Mouse (Mus musculus) lung, embryonic 16.5 days (tissue): ENCODE measurements at regions not wholly inside any gene's neighbourhood (a gene's known extent, or its start where the extent isn't known, plus 50 kb on each side); places are given as distances from the start of the nearest gene placed in this dataset.

Source experiments
- ATAC-seq: fragments of 200-750 bp; cut with Nextera tagmentation; 2 replicates; pipeline ENCODE4 v1.8.0; 2017; ENCODE audit warnings: low read depth, mild to moderate bottlenecking, moderate library complexity
- H3K27ac ChIP-seq: fragments of 300-500 bp; sonication (generic); 2 replicates; pipeline ENCODE4 v1.5.1; 2014; ENCODE audit warnings: mild to moderate bottlenecking, control low read depth, low read length
- H3K27me3 ChIP-seq: fragments of 300-500 bp; sonication (generic); 2 replicates; pipeline ENCODE4 v1.6.1; 2014; ENCODE audit warnings: low read depth, low read length, mixed read lengths; ENCODE audit not compliant: control insufficient read depth, insufficient read depth
- H3K36me3 ChIP-seq: fragments of 300-500 bp; sonication (generic); 2 replicates; pipeline ENCODE4 v1.6.1; 2014; ENCODE audit warnings: low read length; ENCODE audit not compliant: control insufficient read depth, insufficient read depth
- H3K4me1 ChIP-seq: fragments of 300-500 bp; sonication (generic); replicated peaks from 2 replicates; pipeline ENCODE4 v1.6.1; 2014; ENCODE audit warnings: low read length, mixed read lengths; ENCODE audit not compliant: control insufficient read depth, insufficient read depth
- H3K4me2 ChIP-seq: fragments of 300-500 bp; sonication (generic); 2 replicates; pipeline ENCODE4 v1.6.1; 2014; ENCODE audit warnings: low read depth, low read length, control low read depth
- H3K4me3 ChIP-seq: fragments of 300-500 bp; sonication (generic); 2 replicates; pipeline ENCODE4 v1.5.1; 2014; ENCODE audit warnings: mild to moderate bottlenecking, low read length, control low read depth
- H3K9ac ChIP-seq: fragments of 300-500 bp; sonication (generic); 2 replicates; pipeline ENCODE4 v1.6.1; 2014; ENCODE audit warnings: low read length, control low read depth
- H3K9me3 ChIP-seq: fragments of 300-500 bp; sonication (generic); 2 replicates; pipeline ENCODE4 v1.6.1; 2016; ENCODE audit warnings: low read length; ENCODE audit not compliant: control insufficient read depth
- WGBS: fragments of 180-500 bp; shearing (Covaris S2); extraction: QIAGEN DNeasy Blood & Tissue Kit; methylation state at CpG from one replicate; pipeline ENCODE4 v1.1.7; 2014; 5-methylcytosine and 5-hydroxymethylcytosine counted together

- ATAC-seq = no peak
- WGBS = 75% methylated on average over 8 of the region's 8 CpGs
- H3K27ac ChIP-seq = no peak overlapping the region
Observed at GRCm38 (mm10) chr12:16268621-16269165, 342.1 kb downstream of the Lpin1 start.

GRCm38 (mm10) chr12:16261465-16261864, 349.3 kb downstream of the Lpin1 start:
- ATAC-seq = no peak
- Histone ChIP-seq H3K36me3 (no peaks in the 10 kb centered on the region), H3K9ac (no peak overlapping the region), H3K4me3 (no peak overlapping the region), H3K9me3 (no peaks in the 10 kb centered on the region), H3K4me2 (no peak overlapping the region), H3K27me3 (no peaks in the 10 kb centered on the region), H3K27ac (no peak overlapping the region), H3K4me1 (no peaks in the 10 kb centered on the region)
- WGBS = 61% methylated on average over 4 of the region's 4 CpGs

More at GRCm38 (mm10) chr12:16268621-16269165, 342.1 kb downstream of the Lpin1 start:
- no peak overlapping the region for H3K4me2 ChIP-seq
- no peaks in the 10 kb centered on the region for H3K9me3 ChIP-seq
- no peaks in the 10 kb centered on the region for H3K27me3 ChIP-seq
- H3K36me3 ChIP-seq = no peaks in the 10 kb centered on the region
- no peak overlapping the region for H3K9ac ChIP-seq
- no peak overlapping the region for H3K4me3 ChIP-seq
- no peaks in the 10 kb centered on the region for H3K4me1 ChIP-seq

GRCm38 (mm10) chr12:16260981-16261380, 349.8 kb downstream of the Lpin1 start:
- no peaks in the 10 kb centered on the region for H3K9me3 ChIP-seq
- WGBS = 59% methylated on average over 8 of the region's 8 CpGs
- no peak overlapping the region for H3K4me3 ChIP-seq
- no peak overlapping the region for H3K9ac ChIP-seq
- ATAC-seq = no peak
- H3K27ac ChIP-seq = no peak overlapping the region
- no peaks in the 10 kb centered on the region for H3K36me3 ChIP-seq
- H3K27me3 ChIP-seq = no peaks in the 10 kb centered on the region
- no peaks in the 10 kb centered on the region for H3K4me1 ChIP-seq
- no peak overlapping the region for H3K4me2 ChIP-seq

GRCm38 (mm10) chr12:16260501-16260900, 350.3 kb downstream of the Lpin1 start:
- H3K27me3 ChIP-seq = no peaks in the 10 kb centered on the region
- H3K4me3 ChIP-seq = no peak overlapping the region
- H3K9ac ChIP-seq = no peak overlapping the region
- H3K4me2 ChIP-seq = no peak overlapping the region
- WGBS = 81% methylated on average over 2 of the region's 2 CpGs
- H3K36me3 ChIP-seq = no peaks in the 10 kb centered on the region
- no peaks in the 10 kb centered on the region for H3K9me3 ChIP-seq
- H3K4me1 ChIP-seq = no peaks in the 10 kb centered on the region
- H3K27ac ChIP-seq = no peak overlapping the region
- ATAC-seq = no peak

- Histone ChIP-seq H3K9me3 (no peaks in the 10 kb centered on the region), H3K36me3 (no peaks in the 10 kb centered on the region), H3K4me2 (no peak overlapping the region), H3K27me3 (no peaks in the 10 kb centered on the region), H3K27ac (no peak overlapping the region), H3K4me1 (no peaks in the 10 kb centered on the region), H3K9ac (no peak overlapping the region), H3K4me3 (no peak overlapping the region)
- 70% methylated on average over 1 of the region's 1 CpGs for WGBS
- ATAC-seq = no peak
Observed at GRCm38 (mm10) chr12:16250621-16251020, 360.1 kb downstream of the Lpin1 start.

- Histone ChIP-seq H3K9ac (no peak overlapping the region), H3K4me3 (no peak overlapping the region), H3K9me3 (no peaks in the 10 kb centered on the region), H3K4me2 (no peak overlapping the region), H3K27ac (no peak overlapping the region), H3K4me1 (no peaks in the 10 kb centered on the region), H3K27me3 (no peaks in the 10 kb centered on the region), H3K36me3 (no peaks in the 10 kb centered on the region)
- WGBS = 85% methylated on average over 5 of the region's 5 CpGs
- no peak for ATAC-seq
Observed at GRCm38 (mm10) chr12:16250096-16250495, 360.7 kb downstream of the Lpin1 start.

GRCm38 (mm10) chr12:16239792-16240191, 371.0 kb downstream of the Lpin1 start:
- no peak for ATAC-seq
- Histone ChIP-seq H3K9me3 (no peaks in the 10 kb centered on the region), H3K36me3 (no peaks in the 10 kb centered on the region), H3K4me3 (no peak overlapping the region), H3K27me3 (no peaks in the 10 kb centered on the region), H3K9ac (no peak overlapping the region), H3K4me2 (no peak overlapping the region), H3K4me1 (no peaks in the 10 kb centered on the region), H3K27ac (no peak overlapping the region)
- WGBS = 58% methylated on average over 5 of the region's 5 CpGs

GRCm38 (mm10) chr12:16237498-16237897, 373.3 kb downstream of the Lpin1 start:
- no peak overlapping the region for H3K4me3 ChIP-seq
- 79% methylated on average over 5 of the region's 5 CpGs for WGBS
- no peaks in the 10 kb centered on the region for H3K9me3 ChIP-seq
- no peak for ATAC-seq
- H3K27ac ChIP-seq = no peak overlapping the region
- no peaks in the 10 kb centered on the region for H3K27me3 ChIP-seq
- H3K36me3 ChIP-seq = no peaks in the 10 kb centered on the region
- no peak overlapping the region for H3K4me2 ChIP-seq
- no peak overlapping the region for H3K9ac ChIP-seq
- no peaks in the 10 kb centered on the region for H3K4me1 ChIP-seq

- H3K9me3 ChIP-seq = no peaks in the 10 kb centered on the region
- 80% methylated on average over 3 of the region's 3 CpGs for WGBS
- no peak overlapping the region for H3K27ac ChIP-seq
- H3K4me3 ChIP-seq = no peak overlapping the region
- H3K27me3 ChIP-seq = no peaks in the 10 kb centered on the region
- no peaks in the 10 kb centered on the region for H3K4me1 ChIP-seq
- no peak for ATAC-seq
- H3K9ac ChIP-seq = no peak overlapping the region
- no peak overlapping the region for H3K4me2 ChIP-seq
- no peaks in the 10 kb centered on the region for H3K36me3 ChIP-seq
Observed at GRCm38 (mm10) chr12:16233559-16233958, 377.2 kb downstream of the Lpin1 start.

- Histone ChIP-seq H3K4me1 (no peaks in the 10 kb centered on the region), H3K9me3 (no peaks in the 10 kb centered on the region), H3K27me3 (no peaks in the 10 kb centered on the region), H3K4me2 (no peak overlapping the region), H3K36me3 (no peaks in the 10 kb centered on the region), H3K9ac (no peak overlapping the region), H3K4me3 (no peak overlapping the region), H3K27ac (no peak overlapping the region)
- WGBS = 73% methylated on average over 8 of the region's 8 CpGs
- ATAC-seq = no peak
Observed at GRCm38 (mm10) chr12:16232828-16233227, 377.9 kb downstream of the Lpin1 start.
